Mouse (Mus musculus): Measurements from ENCODE around the gene Nedd4.
A peak's percentile ranks its signal among the peaks of the same experiment; 100 is the strongest.
"Not testable (repeated sequence)": the region's sequence is repeated elsewhere in the genome, so short reads cannot be mapped to it uniquely, and the experiment has no call there.

The Nedd4 gene

GRCm38 (mm10) chr9:72661895-72662661 lies at the start of gene Nedd4:
Gene Nedd4, plus strand, starts transcription at chr9:72662346.
- DNase-seq: peak; percentile 97

- DNase-seq: no peak
These were observed 48.3 kb upstream of the Nedd4 start for GRCm38 (mm10) chr9:72613884-72614283.

- DNase-seq: no peak
These were observed 47.2 kb upstream of the Nedd4 start for GRCm38 (mm10) chr9:72614786-72615480.

- no peak for DNase-seq
These were observed 44.1 kb upstream of the Nedd4 start for GRCm38 (mm10) chr9:72618037-72618436.

- no peak for DNase-seq
These were observed 38.5 kb upstream of the Nedd4 start for GRCm38 (mm10) chr9:72623605-72624004.

GRCm38 (mm10) chr9:72627598-72627997 lies 34.5 kb upstream of the Nedd4 start:
- DNase-seq: no peak

- DNase-seq: no peak
These were observed 33.6 kb upstream of the Nedd4 start for GRCm38 (mm10) chr9:72628591-72628990.

GRCm38 (mm10) chr9:72632198-72632597 lies 29.9 kb upstream of the Nedd4 start:
- DNase-seq: no peak

- DNase-seq: peak; percentile 15
These were observed 27.0 kb upstream of the Nedd4 start for GRCm38 (mm10) chr9:72635134-72635533.

- DNase-seq: no peak
These were observed 25.6 kb upstream of the Nedd4 start for GRCm38 (mm10) chr9:72636547-72636946.

GRCm38 (mm10) chr9:72637243-72637642 lies 24.9 kb upstream of the Nedd4 start:
- no peak for DNase-seq

- peak; percentile 24 for DNase-seq
These were observed 22.9 kb upstream of the Nedd4 start for GRCm38 (mm10) chr9:72638951-72639842.

- DNase-seq: peak; percentile 41
These were observed 22.1 kb upstream of the Nedd4 start for GRCm38 (mm10) chr9:72639843-72640621.

- DNase-seq: no peak
These were observed 21.5 kb upstream of the Nedd4 start for GRCm38 (mm10) chr9:72640642-72641041.

- no peak for DNase-seq
These were observed 21.0 kb upstream of the Nedd4 start for GRCm38 (mm10) chr9:72641093-72641680.

GRCm38 (mm10) chr9:72642756-72643447 lies 19.2 kb upstream of the Nedd4 start:
- DNase-seq: not testable (repeated sequence)

- DNase-seq: no peak
These were observed 18.3 kb upstream of the Nedd4 start for GRCm38 (mm10) chr9:72643651-72644417.

GRCm38 (mm10) chr9:72644418-72645110 lies 17.6 kb upstream of the Nedd4 start:
- no peak for DNase-seq

- DNase-seq: no peak
These were observed 12.4 kb upstream of the Nedd4 start for GRCm38 (mm10) chr9:72649781-72650180.

- no peak for DNase-seq
These were observed 9.2 kb upstream of the Nedd4 start for GRCm38 (mm10) chr9:72652961-72653360.
